In the genomic region with DNA sequence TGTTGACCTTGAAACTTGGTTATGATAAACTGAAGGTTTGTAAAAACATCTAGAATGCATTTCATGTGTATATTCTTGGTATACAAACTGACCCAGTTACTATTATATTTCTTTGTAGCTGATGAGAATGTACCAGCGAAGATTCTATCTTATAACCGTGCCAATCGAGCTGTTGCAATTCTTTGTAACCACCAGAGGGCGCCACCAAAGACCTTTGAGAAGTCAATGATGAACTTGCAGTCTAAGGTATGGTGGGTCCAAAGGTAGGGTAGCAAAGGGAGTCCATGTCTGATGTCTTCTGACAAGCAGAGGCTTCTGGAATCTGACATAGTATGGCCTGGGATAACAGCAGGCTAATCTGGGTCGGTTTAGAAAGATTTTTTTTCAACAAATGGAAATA, we compare ENCODE assay signal across 9 mouse cellular contexts. TPM values are rescaled to one million over a fixed set of nuclear protein-coding genes. Genes with fewer than 3 reads are reported as not detected.
A peak's percentile ranks its signal among the peaks of the same experiment; 100 is the strongest.
DNase-seq lines count a peak whose midpoint lies in the region; ATAC-seq and TF ChIP-seq lines count a peak whose summit lies in the region.
"Had no signal": no experiment of that assay in that cellular context is flagged by ENCODE, and none has a peak within 500 bp of the region (broad histone marks: within the 10 kb centered on the region; RNA-seq: fewer than 3 reads in every experiment).

No protein-coding gene starts in this region.

- peak; percentile 44 for DNase-seq in gastrocnemius, postnatal 10 days
- no peak for DNase-seq in gastrocnemius, postnatal 4 days (ENCODE audit: low spot score in 2 of 2)
- peak; percentile 44 for DNase-seq in neural tube, embryonic 11.5 days (ENCODE audit: low spot score)
- DNase-seq in neural tube, embryonic 10.5 days (ENCODE audit: extremely low spot score, low spot score) = no peak
- peak; percentile 54 for DNase-seq in cerebellum, adult 9-10 months
- DNase-seq in lung, postnatal 0 days (ENCODE audit: low spot score) = peak; percentile 59
- no peak for DNase-seq in ovary, postnatal 10 days (ENCODE audit: low spot score)
- DNase-seq in layer of hippocampus, postnatal 36 days = no peak

- H3K4me2 ChIP-seq in neural tube, embryonic 11.5 days (ENCODE audit: low read depth) = no peak overlapping the region
- H3K4me2 ChIP-seq in lung, postnatal 0 days (replicated peaks; ENCODE audit: low read depth, low read length) = no peak overlapping the region
- H3K4me2 ChIP-seq: neural tube, embryonic 13.5 days had no signal

- WGBS in neural tube, embryonic 11.5 days = 74% methylated on average over 5 of the region's 5 CpGs
- whole genome bisulfite sequencing in lung, postnatal 0 days = 72% methylated on average over 5 of the region's 5 CpGs

- H3K9ac ChIP-seq in neural tube, embryonic 11.5 days (ENCODE audit: low read length) = no peak overlapping the region
- no peak overlapping the region for H3K9ac ChIP-seq in lung, postnatal 0 days (replicated peaks; ENCODE audit: low read depth)
- H3K9ac ChIP-seq: neural tube, embryonic 13.5 days had no signal

- no peak overlapping the region for H3K27ac ChIP-seq in neural tube, embryonic 11.5 days (ENCODE audit: low read depth, low read length)
- no peak overlapping the region for H3K27ac ChIP-seq in lung, postnatal 0 days (ENCODE audit: low read length)
- H3K27ac ChIP-seq: neural tube, embryonic 13.5 days had no signal

- no peaks in the 10 kb centered on the region for H3K9me3 ChIP-seq in neural tube, embryonic 11.5 days (ENCODE audit: control insufficient read depth, low read length)
- no peaks in the 10 kb centered on the region for H3K9me3 ChIP-seq in lung, postnatal 0 days (ENCODE audit: low read length)
- H3K9me3 ChIP-seq: neural tube, embryonic 13.5 days had no signal

- TF ChIP-seq CTCF in lung, postnatal 0 days (IDR thresholded peaks at IDR 0.05) = peak; percentile 82

- no peaks in the 10 kb centered on the region for H3K27me3 ChIP-seq in neural tube, embryonic 11.5 days (ENCODE audit: control insufficient read depth, insufficient read depth, low read length)
- H3K27me3 ChIP-seq in lung, postnatal 0 days (replicated peaks; ENCODE audit: insufficient read depth, low read length) = no peaks in the 10 kb centered on the region
- H3K27me3 ChIP-seq: neural tube, embryonic 13.5 days had no signal

- H3K4me3 ChIP-seq in neural tube, embryonic 11.5 days (ENCODE audit: low read depth, low read length) = no peak overlapping the region
- H3K4me3 ChIP-seq in lung, postnatal 0 days (ENCODE audit: low read depth, low read length) = no peak overlapping the region
- H3K4me3 ChIP-seq: neural tube, embryonic 13.5 days had no signal

- no peak for TF ChIP-seq EP300 in lung, postnatal 0 days (IDR thresholded peaks at IDR 0.05)

- no peaks in the 10 kb centered on the region for H3K4me1 ChIP-seq in neural tube, embryonic 11.5 days (ENCODE audit: control insufficient read depth, insufficient read depth, low read length)
- H3K4me1 ChIP-seq in lung, postnatal 0 days (ENCODE audit: insufficient read depth, low read depth, low read length) = peaks cover 4% of the 10 kb centered on the region; the same call in 1 of the 2 replicates
- H3K4me1 ChIP-seq: neural tube, embryonic 13.5 days had no signal

- no peak for ATAC-seq in neural tube, embryonic 11.5 days (ENCODE audit: insufficient read depth, low FRiP score, low TSS enrichment)
- ATAC-seq in lung, postnatal 0 days = no peak

- peaks cover 37% of the 10 kb centered on the region for H3K36me3 ChIP-seq in neural tube, embryonic 11.5 days (ENCODE audit: control insufficient read depth, insufficient read depth, low read length)
- peaks cover 41% of the 10 kb centered on the region; the same call in 1 of the 2 replicates for H3K36me3 ChIP-seq in lung, postnatal 0 days (ENCODE audit: insufficient read depth, low read length)

RNA-seq across cellular contexts. Expression of gene Plcg1, which starts 13.8 kb away (rescaled TPM):
- total RNA-seq in gastrocnemius, postnatal 10 days (2021) = 10 to 100 TPM; 43.3 to 64.5 TPM
- total RNA-seq in gastrocnemius, postnatal 4 days (2021) = 10 to 100 TPM; 83.0 to 96.6 TPM
- 74.8 and 80.6 TPM in 2 replicates for polyA plus RNA-seq in neural tube, embryonic 11.5 days (2014; fragmentation: Nextera tagmentation; extraction: Ambion mirVana)
- 34.8 and 36.4 TPM in 2 replicates for polyA plus RNA-seq in lung, postnatal 0 days (2015; fragmentation: Nextera tagmentation; extraction: Ambion mirVana)
- total RNA-seq in layer of hippocampus, postnatal 36 days (2021) = 100 to 1,000 TPM in 1 of 2 experiments, 10 to 100 TPM in 1; 95.8 to 112 TPM

Comparison
In these comparisons a context has a peak if more than half of its experiments do, and no peak if none do; other contexts are left out.
1. DNase-seq: peak in gastrocnemius, postnatal 10 days (single experiment), neural tube, embryonic 11.5 days (single experiment), cerebellum, adult 9-10 months (single experiment) and lung, postnatal 0 days (single experiment); none in gastrocnemius, postnatal 4 days (0 of 2), neural tube, embryonic 10.5 days (single experiment), ovary, postnatal 10 days (single experiment) and layer of hippocampus, postnatal 36 days (0 of 2).